Mouse (Mus musculus): ENCODE results near the gene Rpap2.

The Rpap2 gene

GRCm38 (mm10) chr5:107597301-107598077 lies at the start of gene Rpap2, which contains the start of gene Glmn:
TSS of gene Rpap2 (plus strand) at chr5:107597373.
TSS of gene Glmn (minus strand) at chr5:107597888.
- DNase-seq = peak; percentile 89

- DNase-seq = no peak
Measured at GRCm38 (mm10) chr5:107547955-107548354, 49.2 kb upstream of the Rpap2 start.

DNA sequence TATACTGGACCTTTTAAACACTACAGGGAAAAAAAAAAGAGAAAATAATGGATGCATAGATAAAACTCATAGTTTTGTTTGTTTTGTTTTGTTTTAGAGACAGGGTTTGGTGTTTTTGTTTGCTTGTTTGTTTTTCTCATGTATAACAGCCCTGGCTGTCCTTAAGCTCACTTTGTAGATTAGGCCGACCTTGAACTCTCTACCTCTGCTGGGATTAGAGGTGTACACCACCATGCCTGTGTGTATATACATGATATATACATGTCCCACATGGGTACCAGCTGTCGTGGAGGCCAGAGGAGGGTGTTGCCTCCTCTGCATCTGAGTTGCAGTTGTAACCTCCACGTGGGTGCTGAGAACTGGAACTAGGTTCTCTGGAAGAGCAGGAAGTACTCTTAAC lies 48.7 kb upstream of the Rpap2 start:
- DNase-seq = no peak

GRCm38 (mm10) chr5:107554336-107554735 lies 42.8 kb upstream of the Rpap2 start:
- DNase-seq = no peak

- DNase-seq = no peak
Measured at GRCm38 (mm10) chr5:107556969-107557368, 40.2 kb upstream of the Rpap2 start.

GRCm38 (mm10) chr5:107569148-107569547 lies 28.0 kb upstream of the Rpap2 start:
- no peak for DNase-seq

- no peak for DNase-seq
Measured at GRCm38 (mm10) chr5:107598380-107598779, 1.2 kb downstream of the Rpap2 start.

GRCm38 (mm10) chr5:107611224-107611623 lies 14.1 kb downstream of the Rpap2 start:
- DNase-seq = peak; percentile 42 to 57

GRCm38 (mm10) chr5:107617986-107618385 lies 20.8 kb downstream of the Rpap2 start:
- no peak for DNase-seq

DNA sequence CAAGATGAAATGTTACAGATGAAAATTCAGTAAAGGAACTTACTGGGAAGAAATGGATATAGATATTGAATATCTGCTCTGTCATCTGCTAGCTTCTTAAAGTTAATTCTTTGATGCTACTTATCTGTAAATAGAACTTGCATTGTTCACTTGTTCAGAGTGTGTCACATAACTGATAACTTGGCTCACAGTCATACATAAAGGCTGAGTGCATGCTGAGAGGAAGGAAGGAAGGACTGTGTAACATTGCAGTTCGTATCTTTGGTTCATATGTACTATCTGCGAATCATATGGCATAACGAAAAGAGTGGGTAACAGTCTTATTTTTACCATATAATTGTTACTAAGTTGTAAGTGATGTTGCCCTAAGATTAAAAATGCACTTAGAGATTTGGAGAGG lies 24.2 kb downstream of the Rpap2 start:
- no peak for DNase-seq

GRCm38 (mm10) chr5:107633651-107634050 lies 36.5 kb downstream of the Rpap2 start:
- no peak for DNase-seq

GRCm38 (mm10) chr5:107637106-107637505 lies 39.9 kb downstream of the Rpap2 start:
- DNase-seq = no peak

DNA sequence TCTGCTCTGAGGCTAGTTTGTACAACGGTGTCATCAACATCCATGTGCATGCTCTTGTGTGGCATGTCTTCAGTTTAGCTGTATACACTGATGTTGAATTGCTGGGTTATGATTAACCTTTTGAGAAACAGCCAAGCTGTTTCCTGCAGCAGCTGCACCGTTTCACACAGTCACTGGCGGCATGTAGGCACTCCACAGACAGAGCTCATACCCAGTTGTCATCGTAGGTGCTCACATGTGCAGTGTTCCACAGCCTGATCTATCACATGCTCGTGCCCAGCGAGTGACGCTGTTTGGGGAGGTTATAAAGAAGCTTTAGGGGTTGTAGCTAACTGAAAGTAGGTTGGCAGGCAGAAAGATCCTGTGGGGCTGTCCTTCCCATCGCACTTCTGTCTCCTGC lies 41.2 kb downstream of the Rpap2 start:
- DNase-seq = no peak

GRCm38 (mm10) chr5:107644595-107644994 lies 47.4 kb downstream of the Rpap2 start:
- no peak for DNase-seq

DNA sequence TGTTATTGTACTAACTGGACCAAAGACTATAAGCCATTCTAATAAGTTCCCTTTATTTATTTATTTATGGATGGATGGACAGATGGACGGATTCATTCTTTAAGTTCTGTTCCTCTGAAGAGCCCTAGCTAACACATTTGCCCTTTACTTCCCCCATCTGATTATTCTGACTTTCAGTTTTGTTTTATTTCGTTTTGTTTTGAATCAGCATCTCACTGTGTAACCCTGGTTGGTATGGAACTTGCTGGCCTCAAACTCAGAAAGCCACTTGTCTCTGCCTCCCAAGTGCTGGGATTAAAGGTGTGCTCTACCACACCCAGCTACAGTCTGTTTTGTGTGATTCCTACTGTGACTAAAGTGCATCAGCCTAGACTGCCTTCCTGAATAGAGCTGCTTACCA lies 48.8 kb downstream of the Rpap2 start:
- DNase-seq = no peak

DNA sequence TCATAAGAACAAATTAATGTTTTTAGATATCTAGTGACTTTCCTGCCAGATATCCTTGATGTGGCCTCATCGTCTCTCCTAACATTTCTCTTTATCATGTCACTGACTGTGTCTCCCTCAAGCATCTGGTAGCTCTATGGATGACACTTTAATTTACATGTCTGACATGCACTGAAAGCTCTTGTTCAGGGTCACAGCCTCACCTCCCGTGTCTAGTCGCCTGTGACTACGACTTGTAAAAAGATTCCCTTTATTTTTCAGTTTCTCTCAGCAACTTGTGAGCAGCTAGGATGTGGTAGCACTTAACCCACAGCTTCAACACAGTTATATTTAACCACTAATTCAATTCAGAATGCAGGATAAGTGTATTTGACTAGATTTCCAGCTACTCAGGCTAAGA lies 50.4 kb downstream of the Rpap2 start:
- DNase-seq = no peak

DNA sequence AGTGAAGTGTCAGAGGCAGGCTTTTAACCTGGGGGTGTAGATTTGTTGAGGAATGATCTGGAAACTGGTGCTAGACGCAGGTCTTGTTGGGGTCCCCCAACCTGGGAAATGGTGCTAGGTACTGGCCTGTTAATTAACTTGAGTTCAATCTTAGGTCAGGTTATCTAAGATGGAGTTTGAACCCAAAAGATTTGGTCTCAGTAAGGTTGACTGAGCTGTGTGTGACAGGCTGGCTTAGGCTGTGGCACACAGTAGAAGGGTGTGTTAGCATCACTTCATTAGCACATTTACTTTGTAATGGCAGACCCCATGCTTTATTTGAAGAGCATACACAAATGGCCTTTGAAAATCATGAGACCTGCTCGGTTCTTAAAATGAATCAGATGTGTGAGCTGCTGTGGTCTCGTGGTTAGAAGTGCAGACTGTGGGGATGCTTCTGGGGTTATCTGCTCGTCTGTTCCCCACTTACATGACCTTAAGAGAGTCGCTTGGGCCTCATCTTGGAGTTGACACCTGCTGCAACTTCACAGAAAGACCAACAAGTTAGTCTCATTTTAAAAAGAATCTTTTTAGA lies 51.5 kb downstream of the Rpap2 start:
- DNase-seq = no peak

GRCm38 (mm10) chr5:107649680-107650079 lies 52.5 kb downstream of the Rpap2 start:
- DNase-seq = no peak

DNA sequence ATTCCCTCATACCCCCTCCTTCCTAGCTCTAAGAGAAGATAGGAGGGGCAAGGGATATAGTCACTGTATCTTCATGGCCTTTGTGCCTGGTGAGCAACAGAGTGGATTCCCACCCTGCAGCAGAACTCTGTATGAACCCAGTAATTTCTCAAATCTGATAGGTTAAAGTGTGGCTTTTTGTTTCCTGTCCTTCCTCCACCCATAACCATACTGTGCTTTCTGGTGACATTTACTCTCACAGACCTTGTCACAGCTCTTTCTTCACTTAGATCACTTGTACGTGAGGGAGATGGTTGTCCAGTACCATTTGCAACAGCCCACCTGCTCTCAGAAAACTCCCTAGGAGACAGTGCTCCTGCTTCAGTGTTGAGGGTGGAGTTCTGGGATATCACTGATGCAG lies 53.3 kb downstream of the Rpap2 start:
- no peak for DNase-seq

DNA sequence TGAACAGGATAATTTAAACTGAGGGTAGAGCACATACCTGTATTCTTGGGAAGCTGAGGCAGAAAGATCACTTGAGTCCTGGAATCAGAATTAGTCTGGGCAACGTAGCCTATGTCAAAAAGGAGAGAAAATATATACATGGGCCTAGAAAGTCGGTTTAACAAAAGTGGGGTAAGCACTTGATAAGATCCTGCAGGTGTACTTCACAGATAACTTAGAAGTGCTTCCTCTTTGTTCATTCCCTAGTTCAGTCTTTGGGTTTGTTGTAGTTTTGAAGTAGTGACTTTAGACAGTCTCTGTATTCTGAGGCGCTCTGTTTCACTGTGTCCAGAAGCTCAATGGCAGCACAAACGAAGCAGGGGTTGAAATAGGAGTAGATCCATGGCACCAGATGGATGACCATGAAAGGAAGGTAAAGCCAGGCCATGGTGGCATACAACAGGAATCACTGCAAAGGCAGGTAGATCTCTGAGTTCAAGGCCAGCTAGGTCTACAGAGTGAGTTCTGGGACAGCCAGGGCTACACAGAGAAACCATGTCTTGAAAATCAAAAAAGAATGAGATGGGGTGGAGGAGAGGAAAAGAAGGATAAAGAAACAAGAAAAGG lies 55.0 kb downstream of the Rpap2 start:
- DNase-seq = no peak

- DNase-seq = no peak
Measured at GRCm38 (mm10) chr5:107678392-107678791, 81.2 kb downstream of the Rpap2 start.

- DNase-seq = no peak
Measured at GRCm38 (mm10) chr5:107681300-107681699, 84.1 kb downstream of the Rpap2 start.

GRCm38 (mm10) chr5:107684380-107684779 lies 87.2 kb downstream of the Rpap2 start:
- DNase-seq = no peak

DNA sequence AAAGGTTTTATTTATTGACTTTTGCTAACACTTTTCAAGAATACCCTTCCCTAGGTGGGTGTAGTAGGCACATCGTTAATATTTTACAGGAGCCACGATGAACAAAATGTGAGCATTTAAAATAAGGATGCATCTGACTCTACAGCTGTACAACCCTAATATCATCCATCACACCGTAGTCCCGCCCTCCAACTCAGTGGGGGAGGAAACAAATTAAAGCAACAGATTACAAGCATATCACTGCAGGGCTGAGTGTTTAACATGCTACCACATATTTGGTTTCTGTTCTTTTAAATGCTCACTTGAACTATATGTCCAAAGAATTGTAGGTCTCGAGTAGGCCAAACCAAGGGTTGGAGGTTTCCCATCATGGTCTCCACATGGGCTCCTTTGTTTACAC lies 90.0 kb downstream of the Rpap2 start:
- DNase-seq = no peak

Data from lung, adult 18-20 months (tissue).